Mouse (Mus musculus) left cerebral cortex, adult 2 months (tissue): Measurements from ENCODE around the gene Csf1. TPM values are rescaled to one million over a fixed set of nuclear protein-coding genes. Genes with fewer than 3 reads are reported as not detected.

Experiments used
- DNase-seq, 2 experiments: peaks; one replicate each; pipeline ENCODE4 v3.0.0; 2021 to 2022; ENCODE audit warnings: low spot score in 2 of 2, mixed read lengths in 1 of 2; ENCODE audit errors: extremely low spot score in 1 of 2
- H3K27ac ChIP-seq: fragments of 200-600 bp; 2 replicates; pipeline ENCODE4 v1.8.1; 2022
- H3K4me3 ChIP-seq: fragments of 200-600 bp; 2 replicates; pipeline ENCODE4 v1.8.1; 2022
- CTCF ChIP-seq: fragments of 200-600 bp; IDR thresholded peaks from 2 replicates; pipeline ENCODE4 v1.8.1; 2022; ENCODE audit warnings: antibody characterized with exemption, mild to moderate bottlenecking, moderate library complexity
- intact Hi-C: fragments of 180-260 bp; cut with DNase I; formaldehyde crosslinking; loops from one replicate; pipeline ENCODE4 v1.15.1; 2025
- total RNA-seq, 2 experiments: library from RNA; stranded (reverse); gene quantifications; 2 replicates each; pipeline ENCODE4 v1.2.3; 2021

The Csf1 gene
- total RNA-seq, 2 experiments from 2014 or later: 12.6 to 13.2 TPM

GRCm38 (mm10) chr3:107714276-107714933 is 45.9 kb downstream of the Csf1 start:
- no peak for TF ChIP-seq CTCF
- intact Hi-C loops: no loop called here
- DNase-seq: no peak
- H3K27ac ChIP-seq: no peak overlapping the region
- no peak overlapping the region for H3K4me3 ChIP-seq

- intact Hi-C loops: no loop called here
- TF ChIP-seq CTCF: no peak
- DNase-seq: no peak
- no peak overlapping the region for H3K27ac ChIP-seq
- H3K4me3 ChIP-seq: no peak overlapping the region
These were observed 48.2 kb downstream of the Csf1 start for GRCm38 (mm10) chr3:107712081-107712480.

- Histone ChIP-seq H3K27ac (no peak overlapping the region), H3K4me3 (no peak overlapping the region)
- TF ChIP-seq CTCF: no peak
- no peak for DNase-seq
- intact Hi-C loops: no loop called here
These were observed 51.1 kb downstream of the Csf1 start for GRCm38 (mm10) chr3:107709156-107709555.

GRCm38 (mm10) chr3:107707239-107707638 is 53.0 kb downstream of the Csf1 start:
- H3K4me3 ChIP-seq: no peak overlapping the region
- no peak overlapping the region for H3K27ac ChIP-seq
- intact Hi-C loops: no loop called here
- no peak for DNase-seq
- no peak for TF ChIP-seq CTCF

- TF ChIP-seq CTCF: no peak
- no peak overlapping the region for H3K27ac ChIP-seq
- H3K4me3 ChIP-seq: no peak overlapping the region
- intact Hi-C loops: no loop called here
- DNase-seq: no peak
These were observed 54.1 kb downstream of the Csf1 start for GRCm38 (mm10) chr3:107706164-107706563.

- no peak for DNase-seq
- no peak for TF ChIP-seq CTCF
- intact Hi-C loops: no loop called here
- no peak overlapping the region for H3K4me3 ChIP-seq
- H3K27ac ChIP-seq: no peak overlapping the region
These were observed 55.9 kb downstream of the Csf1 start for GRCm38 (mm10) chr3:107704371-107704705.

GRCm38 (mm10) chr3:107703675-107704370 is 56.4 kb downstream of the Csf1 start:
- TF ChIP-seq CTCF: no peak
- no peak overlapping the region for H3K4me3 ChIP-seq

GRCm38 (mm10) chr3:107701767-107702394 is 58.4 kb downstream of the Csf1 start:
- no peak for TF ChIP-seq CTCF
- DNase-seq: no peak
- Histone ChIP-seq H3K4me3 (no peak overlapping the region), H3K27ac (no peak overlapping the region)
- intact Hi-C loops: no loop called here

More at GRCm38 (mm10) chr3:107703675-107704370, 56.4 kb downstream of the Csf1 start:
- intact Hi-C loops: no loop called here
- no peak overlapping the region for H3K27ac ChIP-seq
- DNase-seq: no peak

- Histone ChIP-seq H3K4me3 (no peak overlapping the region), H3K27ac (no peak overlapping the region)
- no peak for DNase-seq
- intact Hi-C loops: no loop called here
- no peak for TF ChIP-seq CTCF
These were observed 59.6 kb downstream of the Csf1 start for GRCm38 (mm10) chr3:107700625-107701024.

GRCm38 (mm10) chr3:107696910-107697309 is 63.4 kb downstream of the Csf1 start:
- no peak for TF ChIP-seq CTCF
- intact Hi-C loops: loop anchor here (1.0 to 5.0 kb wide), 4 partner anchors 58 to 365 kb away; no protein-coding TSS in a partner anchor
- no peak for DNase-seq
- Histone ChIP-seq H3K27ac (peak overlapping the region; percentile 48; the same call in 1 of the 2 replicates), H3K4me3 (0 out of 2 replicates have a peak overlapping the region, but pooled peaks have one; percentile 16)

- peak; percentile 93 for TF ChIP-seq CTCF
- intact Hi-C loops: loop anchor here (1.0 to 5.0 kb wide), 4 partner anchors 59 to 366 kb away; no protein-coding TSS in a partner anchor
- Histone ChIP-seq H3K27ac (peak within 1 kb of the TSS; percentile 93), H3K4me3 (peak within 1 kb of the TSS; percentile 97)
- DNase-seq: peak; percentile 99
These were observed 64.1 kb downstream of the Csf1 start, which contains the start of gene Ahcyl1 for GRCm38 (mm10) chr3:107695948-107696881. Gene Ahcyl1 (minus strand): TSS chr3:107696560.
